Mouse (Mus musculus): ENCODE data around the gene Hoxa2. TPM values are rescaled to one million over a fixed set of nuclear protein-coding genes. Genes with fewer than 3 reads are reported as not detected.
A peak's percentile ranks its signal among the peaks of the same experiment; 100 is the strongest.

Gene Hoxa2
- polyA plus RNA-seq, 1 experiment from 2014 or later, result 68.1 TPM

- H3K4me3 ChIP-seq (ENCODE audit: low read depth, low read length), result 0 out of 2 replicates have a peak overlapping the region, but pooled peaks have one; percentile 0
- no peak overlapping the region for H3K4me2 ChIP-seq (replicated peaks; ENCODE audit: low read depth, low read length)
- 3% methylated on average over 10 of the region's 10 CpGs for WGBS
- no peaks in the 10 kb centered on the region for H3K9me3 ChIP-seq (ENCODE audit: control insufficient read depth, low read length)
- peaks cover 2% of the 10 kb centered on the region; the same call in 1 of the 2 replicates for H3K4me1 ChIP-seq (replicated peaks; ENCODE audit: control insufficient read depth, insufficient read depth, low read length)
- H3K36me3 ChIP-seq (ENCODE audit: control insufficient read depth, insufficient read depth, low read length), result no peaks in the 10 kb centered on the region
- peaks cover 76% of the 10 kb centered on the region for H3K27me3 ChIP-seq (ENCODE audit: control insufficient read depth, insufficient read depth, low read length)
- H3K27ac ChIP-seq (ENCODE audit: low read depth, low read length), result peak overlapping the region; percentile 76
- DNase-seq (ENCODE audit: low spot score) (peak; percentile 73), ATAC-seq (ENCODE audit: low FRiP score) (peak; percentile 31)
- no peak overlapping the region for H3K9ac ChIP-seq (ENCODE audit: low read depth, low read length)
Measured at GRCm38 (mm10) chr6:52194690-52195089, 30.1 kb upstream of the Hoxa2 start.

DNA sequence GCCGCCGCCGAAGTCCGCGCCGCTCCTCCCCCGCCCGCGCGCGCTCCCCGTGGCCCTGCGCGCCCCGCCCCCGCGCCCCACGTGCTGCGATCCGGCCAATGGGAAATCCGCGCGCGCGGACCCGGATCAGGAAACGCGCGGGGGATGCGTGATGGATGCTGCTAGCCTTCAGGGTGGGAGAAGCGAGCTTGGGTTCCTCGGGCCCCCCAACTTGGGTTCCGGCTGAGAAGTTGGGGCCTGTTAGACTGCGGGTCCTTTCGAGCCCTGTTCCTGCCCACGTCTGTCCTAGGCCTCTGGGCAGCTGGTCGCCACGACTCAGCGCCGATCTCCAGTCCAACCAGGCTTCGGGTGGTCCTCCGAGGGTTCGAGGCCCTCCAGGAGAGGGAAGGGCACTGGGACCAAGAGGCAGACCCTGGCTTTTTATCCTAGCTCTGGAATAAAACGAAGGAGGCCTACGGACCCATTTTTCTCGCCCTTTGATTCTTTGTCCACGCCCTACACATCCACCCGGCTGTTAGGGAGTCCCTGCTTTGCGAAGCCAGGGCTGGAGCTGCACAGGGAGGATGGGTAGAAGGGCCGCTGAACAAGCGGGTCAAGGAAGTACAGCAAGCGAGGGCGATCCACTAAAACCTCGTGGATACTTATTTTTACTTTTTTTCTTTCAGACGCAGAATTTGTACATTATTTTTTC is 27.4 kb upstream of the Hoxa2 start:
- Histone ChIP-seq H3K27me3 (ENCODE audit: control insufficient read depth, insufficient read depth, low read length) (peaks cover 73% of the 10 kb centered on the region), H3K4me2 (replicated peaks; ENCODE audit: low read depth, low read length) (peak overlapping the region; percentile 62), H3K9me3 (ENCODE audit: control insufficient read depth, low read length) (no peaks in the 10 kb centered on the region), H3K4me3 (ENCODE audit: low read depth, low read length) (peak overlapping the region; percentile 49), H3K9ac (ENCODE audit: low read depth, low read length) (peak overlapping the region; percentile 75), H3K4me1 (replicated peaks; ENCODE audit: control insufficient read depth, insufficient read depth, low read length) (peaks cover 2% of the 10 kb centered on the region; the same call in 1 of the 2 replicates), H3K27ac (ENCODE audit: low read depth, low read length) (peak overlapping the region; percentile 86), H3K36me3 (ENCODE audit: control insufficient read depth, insufficient read depth, low read length) (no peaks in the 10 kb centered on the region)
- WGBS, result 1% methylated on average over 25 of the region's 55 CpGs
- DNase-seq (ENCODE audit: low spot score), result peak; percentile 91
- ATAC-seq (ENCODE audit: low FRiP score), result peak; percentile 68

GRCm38 (mm10) chr6:52190906-52191810 is 26.5 kb upstream of the Hoxa2 start, which contains the start of gene Hoxa4:
Gene Hoxa4 (minus strand): TSS chr6:52191753.
- DNase-seq (ENCODE audit: low spot score) (peak; percentile 62), ATAC-seq (ENCODE audit: low FRiP score) (peak; percentile 54)
- WGBS, result under 1% methylated on average over 58 of the region's 102 CpGs
- H3K9me3 ChIP-seq (ENCODE audit: control insufficient read depth, low read length), result no peaks in the 10 kb centered on the region
- H3K27ac ChIP-seq (ENCODE audit: low read depth, low read length), result peak within 1 kb of the TSS; percentile 95
- peak within 1 kb of the TSS; percentile 85 for H3K9ac ChIP-seq (ENCODE audit: low read depth, low read length)
- H3K4me2 ChIP-seq (replicated peaks; ENCODE audit: low read depth, low read length), result peak within 1 kb of the TSS; percentile 62
- peaks cover 75% of the 10 kb centered on the region for H3K27me3 ChIP-seq (ENCODE audit: control insufficient read depth, insufficient read depth, low read length)
- peaks cover 2% of the 10 kb centered on the region; the same call in 1 of the 2 replicates for H3K4me1 ChIP-seq (replicated peaks; ENCODE audit: control insufficient read depth, insufficient read depth, low read length)
- peak within 1 kb of the TSS; percentile 49 for H3K4me3 ChIP-seq (ENCODE audit: low read depth, low read length)
- no peaks in the 10 kb centered on the region for H3K36me3 ChIP-seq (ENCODE audit: control insufficient read depth, insufficient read depth, low read length)

DNA sequence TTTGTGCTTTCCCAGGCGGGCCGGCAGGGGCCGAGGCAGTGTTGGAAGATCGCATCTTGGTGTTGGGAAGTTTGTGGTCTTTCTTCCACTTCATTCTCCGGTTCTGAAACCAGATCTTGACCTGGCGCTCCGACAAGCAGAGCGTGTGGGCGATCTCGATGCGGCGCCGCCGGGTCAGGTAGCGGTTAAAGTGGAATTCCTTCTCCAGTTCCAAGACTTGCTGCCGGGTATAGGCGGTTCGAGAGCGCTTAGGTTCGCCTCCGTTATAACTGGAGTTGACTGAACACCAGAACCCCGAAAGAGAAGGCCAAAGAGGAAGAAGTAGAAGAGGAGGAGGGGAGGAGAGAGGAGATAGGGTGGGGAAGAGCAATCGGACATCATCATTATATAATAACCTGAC is 25.8 kb upstream of the Hoxa2 start:
- Histone ChIP-seq H3K9me3 (ENCODE audit: control insufficient read depth, low read length) (no peaks in the 10 kb centered on the region), H3K27ac (ENCODE audit: low read depth, low read length) (peak overlapping the region; percentile 95), H3K4me3 (ENCODE audit: low read depth, low read length) (peak overlapping the region; percentile 49), H3K4me1 (replicated peaks; ENCODE audit: control insufficient read depth, insufficient read depth, low read length) (peaks cover 2% of the 10 kb centered on the region; the same call in 1 of the 2 replicates), H3K4me2 (replicated peaks; ENCODE audit: low read depth, low read length) (peak overlapping the region; percentile 62), H3K27me3 (ENCODE audit: control insufficient read depth, insufficient read depth, low read length) (peaks cover 80% of the 10 kb centered on the region), H3K9ac (ENCODE audit: low read depth, low read length) (peak overlapping the region; percentile 85), H3K36me3 (ENCODE audit: control insufficient read depth, insufficient read depth, low read length) (no peaks in the 10 kb centered on the region)
- no peak for ATAC-seq (ENCODE audit: low FRiP score)
- under 1% methylated on average over 23 of the region's 23 CpGs for WGBS
- DNase-seq (ENCODE audit: low spot score), result peak; percentile 64

- H3K9ac ChIP-seq (ENCODE audit: low read depth, low read length), result peak overlapping the region; percentile 85
- H3K27me3 ChIP-seq (ENCODE audit: control insufficient read depth, insufficient read depth, low read length), result peaks cover 79% of the 10 kb centered on the region
- no peak for DNase-seq (ENCODE audit: low spot score)
- H3K4me1 ChIP-seq (replicated peaks; ENCODE audit: control insufficient read depth, insufficient read depth, low read length), result peaks cover 2% of the 10 kb centered on the region; the same call in 1 of the 2 replicates
- WGBS, result 9% methylated on average over 8 of the region's 8 CpGs
- ATAC-seq (ENCODE audit: low FRiP score), result no peak
- H3K36me3 ChIP-seq (ENCODE audit: control insufficient read depth, insufficient read depth, low read length), result no peaks in the 10 kb centered on the region
- H3K9me3 ChIP-seq (ENCODE audit: control insufficient read depth, low read length), result no peaks in the 10 kb centered on the region
- peak overlapping the region; percentile 95 for H3K27ac ChIP-seq (ENCODE audit: low read depth, low read length)
- peak overlapping the region; percentile 49 for H3K4me3 ChIP-seq (ENCODE audit: low read depth, low read length)
- H3K4me2 ChIP-seq (replicated peaks; ENCODE audit: low read depth, low read length), result peak overlapping the region; percentile 62
Measured at GRCm38 (mm10) chr6:52189909-52190308, 25.3 kb upstream of the Hoxa2 start.

DNA sequence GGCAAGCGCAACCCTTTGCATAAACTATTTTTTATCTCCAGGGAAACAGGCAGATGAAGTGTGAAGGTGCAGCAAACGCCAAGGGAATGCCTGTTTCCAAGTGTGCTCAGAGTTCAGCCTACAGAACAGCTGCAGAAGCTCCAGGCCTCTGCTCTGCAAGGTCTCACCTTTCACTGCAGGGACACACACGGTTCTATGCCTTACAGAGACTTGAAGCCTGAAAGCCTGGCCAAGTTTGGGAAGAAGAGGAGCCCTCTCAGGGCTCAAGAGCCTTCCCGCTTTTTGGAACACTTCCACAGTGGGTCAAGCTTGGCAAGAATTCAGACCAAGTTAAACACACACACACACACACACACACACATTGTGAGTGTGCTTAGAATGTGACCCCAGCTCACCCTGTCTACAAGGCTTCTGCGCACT is 24.6 kb upstream of the Hoxa2 start:
- WGBS, result 9% methylated on average over 5 of the region's 5 CpGs
- H3K4me2 ChIP-seq (replicated peaks; ENCODE audit: low read depth, low read length), result peak overlapping the region; percentile 62
- no peaks in the 10 kb centered on the region for H3K36me3 ChIP-seq (ENCODE audit: control insufficient read depth, insufficient read depth, low read length)
- DNase-seq (ENCODE audit: low spot score), result no peak
- no peaks in the 10 kb centered on the region for H3K9me3 ChIP-seq (ENCODE audit: control insufficient read depth, low read length)
- peak overlapping the region; percentile 85 for H3K9ac ChIP-seq (ENCODE audit: low read depth, low read length)
- peak overlapping the region; percentile 95 for H3K27ac ChIP-seq (ENCODE audit: low read depth, low read length)
- no peak for ATAC-seq (ENCODE audit: low FRiP score)
- peaks cover 4% of the 10 kb centered on the region for H3K4me1 ChIP-seq (replicated peaks; ENCODE audit: control insufficient read depth, insufficient read depth, low read length)
- H3K4me3 ChIP-seq (ENCODE audit: low read depth, low read length), result peak overlapping the region; percentile 49
- peaks cover 79% of the 10 kb centered on the region for H3K27me3 ChIP-seq (ENCODE audit: control insufficient read depth, insufficient read depth, low read length)

DNA sequence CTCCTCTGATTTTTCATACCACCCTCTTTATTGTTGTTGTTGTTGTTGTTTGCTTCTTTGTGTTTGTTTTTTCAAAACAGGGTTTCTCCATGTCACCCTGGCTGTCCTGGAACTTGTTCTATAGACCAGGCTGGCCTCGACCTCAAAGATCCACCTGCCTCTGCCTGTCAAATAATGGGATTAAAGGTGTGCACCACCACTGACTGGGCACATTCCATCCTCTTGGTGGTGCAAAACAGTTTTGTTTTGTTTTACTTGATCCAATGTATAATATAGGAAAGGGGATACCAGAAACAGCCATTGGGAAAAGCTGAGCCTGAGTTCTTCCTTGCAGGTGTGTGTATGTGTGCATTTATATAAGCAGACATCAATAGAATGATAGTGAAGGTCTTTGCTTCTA is 21.9 kb upstream of the Hoxa2 start:
- 14% methylated on average over 1 of the region's 1 CpGs for WGBS
- Histone ChIP-seq H3K4me3 (ENCODE audit: low read depth, low read length) (no peak overlapping the region), H3K27me3 (ENCODE audit: control insufficient read depth, insufficient read depth, low read length) (peaks cover 84% of the 10 kb centered on the region), H3K36me3 (ENCODE audit: control insufficient read depth, insufficient read depth, low read length) (no peaks in the 10 kb centered on the region), H3K9me3 (ENCODE audit: control insufficient read depth, low read length) (no peaks in the 10 kb centered on the region), H3K27ac (ENCODE audit: low read depth, low read length) (0 out of 2 replicates have a peak overlapping the region, but pooled peaks have one; percentile 54), H3K4me1 (replicated peaks; ENCODE audit: control insufficient read depth, insufficient read depth, low read length) (peaks cover 4% of the 10 kb centered on the region), H3K9ac (ENCODE audit: low read depth, low read length) (no peak overlapping the region), H3K4me2 (replicated peaks; ENCODE audit: low read depth, low read length) (no peak overlapping the region)
- DNase-seq (ENCODE audit: low spot score) (no peak), ATAC-seq (ENCODE audit: low FRiP score) (no peak)

DNA sequence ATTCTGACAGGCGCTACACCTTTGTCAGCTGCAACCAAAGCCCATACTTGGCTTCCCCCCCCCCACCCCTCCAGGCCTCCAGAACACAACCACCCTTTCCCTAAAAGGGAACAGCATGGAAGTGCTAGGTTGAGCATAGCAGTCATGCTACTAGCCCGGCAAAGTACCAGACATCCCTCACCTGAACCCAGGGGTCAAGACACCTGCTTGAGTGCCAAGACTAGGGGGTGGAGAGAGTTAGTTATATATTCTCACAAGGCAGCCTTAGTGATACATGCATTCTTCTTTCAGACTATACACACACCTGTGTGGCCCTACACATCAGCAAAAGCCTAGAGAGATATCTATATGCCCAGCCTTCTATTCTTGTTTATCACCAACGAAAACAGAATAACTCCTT is 21.2 kb upstream of the Hoxa2 start:
- Histone ChIP-seq H3K27me3 (ENCODE audit: control insufficient read depth, insufficient read depth, low read length) (peaks cover 85% of the 10 kb centered on the region), H3K9me3 (ENCODE audit: control insufficient read depth, low read length) (no peaks in the 10 kb centered on the region), H3K27ac (ENCODE audit: low read depth, low read length) (peak overlapping the region; percentile 84; the same call in 1 of the 2 replicates), H3K4me3 (ENCODE audit: low read depth, low read length) (no peak overlapping the region; the same call in 1 of the 2 replicates), H3K36me3 (ENCODE audit: control insufficient read depth, insufficient read depth, low read length) (no peaks in the 10 kb centered on the region), H3K4me2 (replicated peaks; ENCODE audit: low read depth, low read length) (peak overlapping the region; percentile 32), H3K9ac (ENCODE audit: low read depth, low read length) (no peak overlapping the region), H3K4me1 (replicated peaks; ENCODE audit: control insufficient read depth, insufficient read depth, low read length) (peaks cover 2% of the 10 kb centered on the region; the same call in 1 of the 2 replicates)
- no peak for DNase-seq (ENCODE audit: low spot score)
- ATAC-seq (ENCODE audit: low FRiP score), result no peak
- 15% methylated on average over 3 of the region's 3 CpGs for WGBS
